Mouse (Mus musculus) monocyte, adult 2 months (primary cell): ENCODE measurements around the gene Klkb1.

Source experiments
- DNase-seq, 2 experiments: peaks; one replicate each; pipeline ENCODE4 v3.0.0; 2022; ENCODE audit warnings: low spot score in 2 of 2, low read depth in 1 of 2

Gene Klkb1

GRCm38 (mm10) chr8:45269056-45269455 lies 25.6 kb downstream of the Klkb1 start:
- no peak for DNase-seq

- no peak for DNase-seq
Observed at GRCm38 (mm10) chr8:45268485-45268884, 26.2 kb downstream of the Klkb1 start.

GRCm38 (mm10) chr8:45267611-45268391 lies 26.9 kb downstream of the Klkb1 start:
- no peak for DNase-seq

- DNase-seq, result no peak
Observed at GRCm38 (mm10) chr8:45266993-45267392, 27.7 kb downstream of the Klkb1 start.

GRCm38 (mm10) chr8:45264918-45265317 lies 29.7 kb downstream of the Klkb1 start:
- DNase-seq, result no peak

- no peak for DNase-seq
Observed at GRCm38 (mm10) chr8:45262851-45263250, 31.8 kb downstream of the Klkb1 start.

GRCm38 (mm10) chr8:45261920-45262319 lies 32.7 kb downstream of the Klkb1 start, which contains the start of gene F11:
Gene F11, minus strand, starts transcription at chr8:45262031.
- no peak for DNase-seq

GRCm38 (mm10) chr8:45258421-45258820 lies 36.2 kb downstream of the Klkb1 start:
- no peak for DNase-seq

GRCm38 (mm10) chr8:45255040-45255439 lies 39.6 kb downstream of the Klkb1 start:
- no peak for DNase-seq

GRCm38 (mm10) chr8:45254194-45254842 lies 40.3 kb downstream of the Klkb1 start:
- no peak for DNase-seq

- no peak for DNase-seq
Observed at GRCm38 (mm10) chr8:45253586-45253985, 41.1 kb downstream of the Klkb1 start.

GRCm38 (mm10) chr8:45253111-45253510 lies 41.5 kb downstream of the Klkb1 start:
- no peak for DNase-seq

GRCm38 (mm10) chr8:45246307-45246706 lies 48.4 kb downstream of the Klkb1 start:
- DNase-seq, result no peak

GRCm38 (mm10) chr8:45239363-45239762 lies 55.3 kb downstream of the Klkb1 start:
- DNase-seq, result no peak

GRCm38 (mm10) chr8:45238282-45238681 lies 56.4 kb downstream of the Klkb1 start:
- DNase-seq, result no peak

- no peak for DNase-seq
Observed at GRCm38 (mm10) chr8:45236164-45236912, 58.3 kb downstream of the Klkb1 start.

- no peak for DNase-seq
Observed at GRCm38 (mm10) chr8:45235228-45235627, 59.4 kb downstream of the Klkb1 start.

GRCm38 (mm10) chr8:45233256-45233655 lies 61.4 kb downstream of the Klkb1 start:
- no peak for DNase-seq
